Mouse (Mus musculus): ENCODE measurements around the gene Cnr1.
A peak's percentile ranks its signal among the peaks of the same experiment; 100 is the strongest.

Cnr1 gene

DNA sequence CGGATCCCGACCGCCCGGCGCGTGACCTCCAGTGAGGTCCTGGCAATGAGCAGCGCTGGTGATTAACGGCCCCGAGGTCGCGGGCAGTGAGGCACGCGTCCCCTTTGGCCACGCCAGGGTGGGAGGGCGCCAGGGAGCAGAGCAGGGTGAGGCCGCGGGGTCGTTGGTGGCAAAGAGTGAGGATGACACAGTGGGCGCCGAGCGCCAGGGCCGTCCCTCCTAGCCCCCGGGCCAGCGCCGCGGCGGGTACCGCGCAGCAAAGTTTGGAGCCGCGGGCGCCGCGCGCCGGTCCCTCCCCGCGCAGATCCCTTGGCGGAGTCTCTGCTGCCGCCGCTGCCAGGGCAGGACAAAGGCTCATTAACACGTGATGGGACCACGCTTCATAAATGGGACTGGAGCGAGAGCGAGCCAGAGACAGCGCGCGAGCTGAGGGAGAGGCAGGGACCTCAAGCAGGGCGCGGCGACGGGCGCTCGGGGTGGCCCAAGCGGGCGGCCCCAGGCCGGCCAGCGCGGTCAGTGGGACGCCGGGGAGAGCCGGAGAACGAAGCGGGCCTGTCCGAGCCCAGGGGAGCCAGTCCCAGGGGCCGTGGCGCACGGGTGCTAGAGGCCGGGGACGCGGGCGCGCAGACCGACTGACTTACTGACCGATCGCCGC lies at the start of gene Cnr1:
TSS of gene Cnr1 (plus strand) at position 360 of the 655 bp plus-strand sequence.
- DNase-seq (ENCODE audit: low spot score in 2 of 2) = peak; percentile 64 to 80

DNA sequence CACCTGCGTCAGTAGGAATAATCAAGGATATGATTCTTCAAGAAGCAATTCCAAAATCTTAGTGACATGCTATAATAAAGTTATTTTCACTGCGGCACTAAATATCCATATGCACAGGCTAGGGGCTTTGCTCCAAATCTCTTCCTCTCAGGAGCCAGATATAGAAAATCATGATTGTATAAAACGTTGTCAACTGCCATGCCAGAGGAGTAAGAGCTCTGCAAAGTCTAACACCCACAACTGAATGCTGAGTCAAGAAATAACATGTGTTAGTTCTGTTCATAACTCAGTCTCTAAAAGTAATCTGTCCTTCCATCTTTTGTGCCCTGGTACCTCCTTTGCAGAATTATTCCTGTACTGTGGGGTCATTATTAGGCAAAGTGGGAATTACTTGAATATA lies 44.4 kb upstream of the Cnr1 start:
- peak; percentile 6 to 56 for DNase-seq (ENCODE audit: low spot score in 2 of 2)

DNA sequence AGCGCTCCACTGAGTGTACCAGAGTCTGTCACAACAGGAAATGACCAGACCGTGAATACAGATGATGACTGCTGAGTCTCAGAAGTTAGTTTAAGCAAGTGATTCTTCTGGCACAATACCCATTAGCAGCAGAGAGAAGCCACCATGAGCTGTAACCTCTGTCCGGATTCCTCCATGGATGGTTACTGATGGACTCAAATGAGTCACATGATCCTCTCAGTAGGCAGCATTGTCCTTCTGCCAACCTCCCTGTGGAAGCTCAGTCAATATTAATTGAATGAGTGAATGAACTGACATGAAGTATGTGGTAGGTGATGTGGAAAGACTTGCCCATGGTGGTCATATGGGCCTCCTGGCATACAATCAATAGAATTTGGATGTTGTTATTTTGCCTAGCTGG lies 38.4 kb upstream of the Cnr1 start:
- no peak for DNase-seq (ENCODE audit: low spot score in 2 of 2)

DNA sequence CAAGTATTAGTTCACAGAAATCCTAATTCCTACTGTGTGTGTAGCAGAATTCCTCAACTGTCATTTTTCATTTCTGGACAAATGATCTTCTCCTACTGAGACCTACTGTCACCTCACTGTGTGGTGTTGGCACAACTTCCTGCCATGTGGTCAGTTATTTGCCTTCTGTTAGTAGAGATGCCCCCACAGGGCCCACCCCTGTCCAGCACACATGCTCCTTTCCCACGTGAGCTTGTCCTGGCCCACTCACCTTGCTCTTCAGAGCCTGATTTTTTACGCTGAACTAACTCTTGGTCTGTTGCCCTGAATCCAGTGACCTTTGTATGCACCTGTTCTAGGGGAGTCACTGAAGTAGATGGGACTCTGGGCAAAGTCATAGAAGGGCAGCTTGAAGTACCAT lies 34.4 kb upstream of the Cnr1 start:
- DNase-seq (ENCODE audit: low spot score in 2 of 2) = no peak

DNA sequence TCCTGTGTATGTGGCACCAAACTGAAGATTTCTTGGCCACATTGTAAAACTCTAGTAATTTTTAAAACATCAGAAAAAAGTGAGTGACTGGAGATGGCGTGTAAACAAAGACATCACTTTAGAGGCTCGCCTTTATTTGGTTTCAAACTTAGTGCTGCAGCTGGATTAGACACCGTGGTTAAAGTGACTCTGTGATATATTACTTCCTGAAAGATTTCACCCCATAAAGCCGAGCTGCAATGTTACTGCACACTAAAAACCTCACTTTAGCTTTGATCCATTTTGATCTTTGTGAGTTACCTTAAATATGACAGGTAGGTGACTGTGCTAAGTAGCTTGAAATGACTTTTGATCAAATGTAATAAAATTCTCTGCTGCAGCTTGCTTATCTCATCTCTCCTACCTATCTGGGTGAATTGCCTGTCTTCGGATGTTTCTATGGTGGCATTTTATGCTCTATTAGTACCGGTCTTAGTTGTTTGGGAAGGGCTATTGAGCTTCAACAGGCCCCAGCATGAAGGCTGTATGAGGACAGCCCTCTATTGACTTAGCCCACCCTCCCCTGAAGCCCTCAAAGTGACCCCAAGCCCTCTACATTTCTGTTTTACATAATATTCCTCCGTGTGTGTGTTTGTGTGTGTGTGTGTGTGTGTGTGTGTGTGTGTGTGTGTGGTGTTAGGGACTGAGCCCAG lies 32.1 kb upstream of the Cnr1 start:
- no peak for DNase-seq (ENCODE audit: low spot score in 2 of 2)

DNA sequence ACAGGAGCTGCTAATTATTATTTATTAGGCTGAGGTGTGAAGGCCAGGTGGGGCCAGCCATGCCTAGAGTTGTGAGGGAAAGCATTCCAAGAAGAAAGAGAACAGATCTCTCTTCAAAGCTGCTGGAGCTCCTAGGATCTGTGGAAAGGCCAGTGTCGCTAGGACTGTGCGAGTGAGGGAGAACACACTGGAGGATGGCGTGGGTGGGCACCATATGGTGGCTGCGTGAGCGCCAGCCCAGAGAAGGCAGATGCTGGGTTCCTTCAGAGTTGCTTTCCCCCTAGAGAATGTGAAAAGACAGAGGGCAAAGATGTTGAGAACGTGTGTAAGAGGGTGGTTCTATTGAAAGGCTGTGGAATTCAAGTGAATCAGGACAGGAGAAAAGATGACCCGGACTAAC lies 30.6 kb upstream of the Cnr1 start:
- DNase-seq (ENCODE audit: low spot score in 2 of 2) = peak; percentile 86 to 89

DNA sequence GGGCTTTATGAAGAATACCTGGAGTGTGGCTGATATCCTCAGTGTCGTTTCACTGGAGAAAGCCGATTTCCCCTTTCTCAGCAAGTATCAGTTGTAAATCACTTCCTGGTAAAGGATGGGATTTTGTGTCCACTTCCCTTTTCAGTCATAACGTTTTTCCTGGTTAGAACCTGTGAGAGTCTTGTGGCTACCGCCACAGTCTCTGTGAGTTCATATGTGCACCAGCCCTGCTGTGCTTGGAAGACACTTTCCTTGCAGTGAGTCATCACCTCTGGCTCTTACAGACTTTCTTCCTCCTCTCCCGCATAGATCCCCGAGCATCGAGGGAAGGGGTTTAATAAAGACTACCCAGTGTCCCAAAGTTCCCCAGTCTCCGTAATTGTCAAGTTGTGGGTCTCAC lies 29.3 kb upstream of the Cnr1 start:
- DNase-seq (ENCODE audit: low spot score in 2 of 2) = no peak

DNA sequence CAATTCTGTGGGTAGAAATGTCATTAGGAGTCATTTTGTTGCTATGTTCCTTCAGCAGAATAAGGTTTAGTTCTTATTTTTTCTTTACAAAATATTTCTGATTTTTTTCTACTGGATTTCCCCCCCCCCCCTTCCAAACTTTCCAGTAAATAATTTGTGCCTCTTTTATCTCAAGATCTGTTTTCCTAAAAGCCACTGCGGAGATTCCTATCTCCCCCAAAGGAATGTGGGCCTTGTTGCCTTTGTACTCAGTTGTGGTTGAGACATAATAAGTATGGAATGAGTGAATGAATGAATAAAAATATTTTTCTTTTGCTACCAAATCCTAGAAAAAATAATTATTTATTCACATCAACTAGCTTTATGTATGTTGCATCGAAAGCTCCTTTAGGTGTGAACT lies 28.9 kb upstream of the Cnr1 start:
- no peak for DNase-seq (ENCODE audit: low spot score in 2 of 2)

DNA sequence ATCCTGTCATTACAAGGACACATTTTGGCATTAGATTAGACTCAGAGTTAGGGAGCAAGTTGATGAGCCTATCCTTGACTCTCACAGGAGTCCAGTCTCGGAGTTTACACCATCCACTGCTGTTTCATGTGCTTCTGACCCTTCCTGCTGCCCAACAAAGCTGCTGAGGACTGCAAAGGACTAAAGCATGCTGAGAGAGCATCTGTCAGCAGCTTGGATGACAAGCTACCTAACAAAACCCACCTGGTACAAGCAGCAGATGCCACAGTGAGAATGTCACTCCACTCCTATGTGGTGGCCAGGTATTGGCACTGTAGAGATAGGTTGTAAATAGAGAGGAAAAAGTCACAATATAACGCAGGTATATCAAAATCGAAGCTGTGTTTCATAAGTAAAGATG lies 22.7 kb upstream of the Cnr1 start:
- no peak for DNase-seq (ENCODE audit: low spot score in 2 of 2)

DNA sequence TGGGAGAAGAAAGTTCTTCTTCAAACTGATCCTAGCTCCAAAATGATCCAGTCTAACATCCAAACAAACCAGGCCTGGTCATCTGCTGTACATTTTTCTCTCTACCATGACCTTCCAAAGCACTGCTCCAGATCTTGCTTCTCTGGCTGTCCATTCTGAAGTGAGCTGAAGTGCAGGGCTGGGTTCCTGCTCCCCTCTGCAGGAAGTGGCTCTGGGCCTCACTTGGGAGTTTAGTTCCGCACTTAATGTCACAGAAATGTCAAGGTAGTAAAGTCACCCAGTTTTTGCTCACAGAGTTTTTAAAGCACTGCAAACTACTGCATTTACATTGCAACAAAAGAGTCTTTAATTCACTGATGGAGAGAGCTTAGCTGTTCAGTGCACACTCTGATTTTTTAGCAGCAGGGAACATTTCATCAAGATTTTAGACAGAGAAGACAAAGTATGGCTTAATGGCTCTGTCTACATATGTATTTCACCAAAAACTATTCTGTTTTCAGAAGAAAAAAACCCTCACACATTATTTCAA lies 20.5 kb upstream of the Cnr1 start:
- no peak for DNase-seq (ENCODE audit: low spot score in 2 of 2)

DNA sequence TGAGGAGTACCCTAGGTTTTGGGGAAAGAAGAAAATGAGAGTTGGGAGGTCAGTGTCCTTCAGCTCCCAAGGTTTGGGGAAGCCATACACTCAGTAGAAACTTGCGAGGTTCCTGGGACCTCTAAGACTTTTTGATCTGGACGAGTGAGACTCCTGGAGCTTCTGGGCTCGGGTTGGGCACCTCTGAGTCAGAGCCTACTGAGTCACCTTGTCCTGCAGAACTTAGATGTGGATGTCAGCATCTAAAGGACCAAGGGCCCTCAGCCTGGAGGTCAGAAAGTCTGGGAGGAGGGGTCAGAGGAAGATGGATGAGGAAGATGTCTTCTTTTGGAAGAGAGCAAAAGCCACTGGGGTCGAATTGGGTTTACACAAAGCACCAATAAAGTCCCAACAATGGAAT lies 19.6 kb upstream of the Cnr1 start:
- no peak for DNase-seq (ENCODE audit: low spot score in 2 of 2)

DNA sequence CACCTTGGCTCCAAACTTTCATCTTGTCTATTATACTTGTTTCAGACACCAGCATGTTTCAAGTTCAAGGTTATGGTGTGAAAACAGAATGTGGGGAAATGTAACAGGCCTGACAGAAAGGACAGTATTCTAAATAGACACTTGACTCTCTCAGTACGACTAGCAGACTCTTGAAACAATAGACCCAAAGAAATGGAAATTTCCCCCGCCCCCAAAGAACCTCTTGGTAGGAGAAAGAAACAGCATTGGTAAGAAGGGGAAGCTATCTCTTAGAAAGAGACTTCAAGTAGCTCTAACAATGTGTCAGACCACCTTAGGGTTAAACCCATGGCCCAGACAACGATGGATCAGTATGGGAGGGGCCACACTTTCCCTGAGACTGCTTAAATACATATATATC lies 15.6 kb upstream of the Cnr1 start:
- DNase-seq (ENCODE audit: low spot score in 2 of 2) = no peak

DNA sequence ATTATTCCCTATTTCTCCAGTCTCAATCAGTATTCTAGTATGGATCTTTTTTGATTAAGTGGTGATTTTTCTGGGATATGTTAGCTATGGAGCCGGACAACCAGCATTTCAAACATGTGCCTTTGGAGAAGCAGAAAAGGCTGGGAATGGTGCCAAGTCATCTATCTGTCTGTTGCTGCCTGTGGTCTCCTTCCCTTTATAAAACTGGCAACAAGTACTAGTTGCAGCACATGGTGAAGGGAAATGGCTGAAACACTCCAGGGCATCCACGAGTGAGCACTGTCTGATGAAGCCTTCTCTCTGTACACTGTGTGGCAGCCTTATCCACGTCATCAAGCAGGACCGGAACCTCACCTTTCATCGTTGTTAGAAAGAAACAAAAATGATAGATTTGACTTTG lies 8.7 kb upstream of the Cnr1 start:
- no peak for DNase-seq (ENCODE audit: low spot score in 2 of 2)

DNA sequence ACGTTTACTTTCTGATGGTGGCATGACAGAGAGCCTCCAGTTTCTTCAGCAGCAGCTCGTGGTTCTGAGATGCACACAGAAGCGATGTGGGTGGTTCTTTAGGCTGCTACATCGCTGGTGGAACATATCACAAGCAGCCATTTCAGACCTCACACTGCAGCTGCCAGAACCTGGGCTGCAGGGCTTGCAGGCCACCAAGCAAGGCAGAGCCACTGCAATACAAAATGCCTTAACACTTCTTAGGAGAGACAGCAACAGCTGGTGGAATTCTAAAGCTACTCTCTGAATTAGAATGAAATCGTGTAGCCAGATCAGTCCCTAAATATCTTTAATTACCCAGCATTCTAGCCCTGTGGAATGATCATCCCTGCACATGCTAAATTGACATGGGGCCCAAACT lies 3.6 kb upstream of the Cnr1 start:
- DNase-seq (ENCODE audit: low spot score in 2 of 2) = no peak

DNA sequence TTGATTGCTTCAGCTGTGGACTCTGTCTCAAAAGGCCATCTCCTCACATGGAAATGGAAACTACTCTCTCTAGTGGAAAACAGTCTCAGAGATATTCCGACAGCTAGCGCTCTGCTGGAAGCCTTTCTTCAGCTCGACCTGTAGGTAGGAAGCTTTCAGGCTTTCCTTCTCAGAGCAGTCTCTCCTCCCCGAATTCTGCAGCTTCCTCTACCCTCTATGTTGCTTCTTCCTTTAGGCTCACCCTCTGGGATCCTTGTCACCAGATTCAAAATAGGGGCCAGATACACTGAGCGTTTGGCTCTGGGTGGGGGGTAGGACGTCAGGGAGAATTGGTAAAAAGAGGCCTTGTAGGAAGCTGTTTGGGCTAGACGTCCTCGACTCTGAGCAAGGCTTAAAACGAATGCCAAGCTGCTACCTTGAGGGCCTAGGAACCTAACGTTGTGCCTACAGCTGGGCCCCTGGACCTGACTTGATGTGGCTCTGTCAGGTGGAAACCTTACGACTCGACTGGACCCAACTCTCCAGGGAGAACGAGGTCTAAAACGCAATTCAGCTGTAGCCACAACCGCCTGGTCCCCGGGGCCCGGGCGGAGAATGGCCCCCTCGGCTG lies 1.1 kb upstream of the Cnr1 start:
- DNase-seq (ENCODE audit: low spot score in 2 of 2) = peak; percentile 57 to 60

DNA sequence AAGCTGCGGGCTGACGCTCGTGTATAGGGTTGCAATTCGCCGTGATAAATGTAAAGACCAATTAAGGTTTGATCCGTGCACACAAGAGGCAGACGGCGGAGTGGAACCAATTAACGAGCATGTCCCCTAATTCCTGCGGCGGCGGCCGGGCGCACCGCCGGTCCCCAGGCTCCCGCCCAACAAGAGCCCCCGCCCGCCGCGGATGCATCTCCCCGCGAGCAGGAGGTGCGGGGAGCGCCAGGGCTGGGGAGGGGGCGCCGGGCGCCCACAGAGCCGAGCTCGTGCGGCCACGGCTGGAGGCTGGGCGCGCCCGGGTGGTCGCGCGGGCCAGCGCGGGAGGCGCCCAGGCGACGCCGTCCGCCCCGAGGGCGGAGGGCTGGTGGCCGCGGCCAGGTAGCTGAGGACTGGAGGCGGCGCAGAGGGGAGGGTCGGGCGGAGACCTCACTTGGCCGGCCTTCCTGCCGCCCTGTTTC lies 596 bp upstream of the Cnr1 start:
- peak in 1 of 2 experiments; percentile 30 for DNase-seq (ENCODE audit: low spot score in 2 of 2)

DNA sequence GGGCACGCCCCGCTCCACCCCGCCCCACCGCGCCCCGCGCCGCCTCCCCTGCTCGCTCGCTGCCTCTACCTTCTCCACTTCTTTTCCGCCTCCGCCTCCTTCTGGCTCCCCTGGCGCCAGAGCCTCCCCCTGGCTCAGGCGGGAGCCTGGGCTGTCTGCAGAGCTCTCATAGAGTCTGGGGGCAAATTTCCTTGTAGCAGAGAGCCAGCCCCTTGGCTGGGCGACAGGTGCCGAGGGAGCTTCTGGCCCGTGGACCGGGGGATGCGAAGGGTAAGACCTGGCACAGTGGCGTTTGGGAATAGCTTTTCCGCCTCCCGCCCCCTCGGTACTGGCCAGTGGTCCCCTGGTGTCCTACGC lies 474 bp downstream of the Cnr1 start:
- peak in 1 of 2 experiments; percentile 32 for DNase-seq (ENCODE audit: low spot score in 2 of 2)

DNA sequence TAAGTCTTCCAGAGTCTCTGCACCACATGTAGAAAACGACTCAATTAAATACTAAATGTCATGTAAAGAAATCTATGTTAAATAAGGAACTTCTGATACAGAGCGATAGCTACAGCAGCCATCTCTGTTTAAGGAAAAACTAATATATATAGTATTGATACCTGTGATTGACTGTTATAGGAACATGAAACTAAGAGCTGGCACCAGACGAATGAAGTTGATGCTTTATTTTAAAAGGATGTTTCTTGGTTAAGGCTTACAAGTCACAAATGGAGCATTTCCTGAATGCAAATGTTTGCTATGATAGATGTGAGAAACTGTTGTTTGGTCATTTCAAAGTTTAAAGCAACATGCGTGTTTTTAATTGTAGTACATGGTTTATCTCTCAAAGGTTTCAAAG lies 1.1 kb downstream of the Cnr1 start:
- no peak for DNase-seq (ENCODE audit: low spot score in 2 of 2)

DNA sequence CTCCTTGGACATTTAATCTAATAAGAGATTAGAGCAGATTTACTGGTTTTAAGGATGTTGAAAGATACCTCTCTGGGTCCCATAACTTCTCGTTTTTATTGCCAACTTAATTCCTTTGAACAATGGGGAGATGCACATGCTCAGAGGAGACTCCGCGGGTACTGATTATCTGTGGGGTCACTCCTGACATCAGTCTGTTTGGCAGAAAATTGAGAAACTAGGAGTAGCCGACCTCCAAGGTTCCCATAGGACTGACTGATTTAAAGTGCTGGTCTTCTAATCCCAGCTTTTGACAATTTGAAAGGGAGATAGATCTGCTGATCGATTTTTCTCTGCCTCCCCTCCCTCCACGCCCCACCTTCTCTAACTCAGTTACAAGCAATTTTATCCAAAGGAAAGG lies 1.6 kb downstream of the Cnr1 start:
- no peak for DNase-seq (ENCODE audit: low spot score in 2 of 2)

DNA sequence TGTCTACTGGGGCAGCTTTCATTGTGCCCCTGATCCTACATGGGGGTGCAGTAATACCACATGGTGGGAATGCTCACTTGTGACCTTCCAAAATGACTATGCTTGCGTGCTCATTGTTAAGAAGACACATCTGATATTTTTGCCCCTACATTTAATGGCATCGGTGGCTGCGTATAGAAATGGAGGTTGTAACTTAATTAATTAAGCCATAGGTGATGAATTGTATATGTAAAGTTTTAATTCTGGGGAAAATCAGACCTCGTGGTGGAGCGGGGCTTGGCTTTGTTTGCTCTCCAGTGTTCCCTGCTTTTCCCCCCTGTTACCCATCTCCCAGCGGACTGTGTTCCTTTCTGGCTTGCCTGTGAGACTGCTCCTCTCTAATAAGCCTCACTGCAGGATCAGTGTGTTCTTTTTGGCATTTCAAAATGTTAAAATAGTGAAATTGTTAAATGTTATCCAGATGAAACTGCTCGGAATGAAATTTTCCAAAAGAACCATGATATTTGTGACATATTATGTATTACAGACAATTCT lies 2.4 kb downstream of the Cnr1 start:
- no peak for DNase-seq (ENCODE audit: low spot score in 2 of 2)

DNA sequence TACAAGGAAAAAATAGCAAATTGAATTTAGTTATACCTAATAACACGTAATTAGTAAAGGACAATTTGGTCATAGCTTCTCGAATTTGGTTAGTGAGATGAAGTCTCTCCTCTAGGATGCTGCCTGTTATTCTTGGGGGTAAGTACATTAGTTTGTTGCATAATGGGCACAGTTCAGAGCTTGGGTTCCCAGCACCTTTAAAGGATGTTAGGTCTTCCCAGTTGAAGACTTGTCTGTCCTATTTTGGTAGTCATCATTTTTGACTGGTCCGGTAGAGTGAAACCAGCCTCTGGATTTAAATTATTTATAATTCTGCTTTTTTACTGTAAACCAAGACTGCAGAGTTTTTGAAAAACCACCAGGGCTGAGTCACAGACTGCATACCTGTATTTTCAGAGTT lies 3.3 kb downstream of the Cnr1 start:
- DNase-seq (ENCODE audit: low spot score in 2 of 2) = no peak

DNA sequence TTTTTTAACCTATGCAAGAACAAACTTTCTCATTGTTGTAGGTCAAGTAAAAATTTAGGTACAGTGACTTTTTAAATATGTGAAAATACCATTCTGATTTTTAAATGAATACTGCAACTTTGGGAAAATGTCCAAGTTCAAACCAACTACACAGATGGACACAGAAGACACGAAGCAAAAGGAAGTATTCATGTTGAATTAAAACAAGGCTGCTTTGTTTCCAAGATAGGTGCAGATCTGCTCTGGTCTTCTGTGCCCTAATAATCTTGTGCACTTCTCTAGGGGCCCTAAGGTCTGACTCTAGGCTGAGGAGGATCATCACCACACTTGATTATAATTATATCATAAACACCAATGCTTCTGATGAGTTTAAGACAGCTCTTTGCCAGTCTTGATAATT lies 4.1 kb downstream of the Cnr1 start:
- no peak for DNase-seq (ENCODE audit: low spot score in 2 of 2)

DNA sequence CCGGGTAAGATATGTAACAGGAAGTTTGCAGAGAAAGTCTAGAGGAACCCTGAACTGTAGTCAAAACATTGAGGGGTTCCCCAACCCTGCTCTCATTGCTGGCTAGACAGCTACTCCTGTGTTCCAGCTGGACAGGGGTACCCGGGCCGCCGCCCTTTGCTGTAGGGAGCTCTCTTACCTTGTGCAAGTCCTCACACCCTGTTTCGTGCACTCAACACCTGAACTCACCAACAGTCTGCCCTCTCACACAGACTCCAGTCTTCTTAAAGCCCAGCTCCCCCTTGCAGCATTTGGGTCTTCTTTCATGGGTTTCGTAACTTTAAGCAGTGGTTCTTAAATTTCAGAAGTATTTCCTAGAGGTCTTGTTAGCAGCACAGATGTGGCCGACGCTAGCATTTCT lies 7.0 kb downstream of the Cnr1 start:
- DNase-seq (ENCODE audit: low spot score in 2 of 2) = no peak

Measured in frontal cortex, postnatal 36 days (tissue).